Mouse (Mus musculus) limb, embryonic 15.5 days (tissue): Measurements from ENCODE around the gene Ift122. TPM values are rescaled to one million over a fixed set of nuclear protein-coding genes. Genes with fewer than 3 reads are reported as not detected.
A peak's percentile ranks its signal among the peaks of the same experiment; 100 is the strongest.

ENCODE experiments used
- ATAC-seq: fragments of 200-750 bp; cut with Nextera tagmentation; 2 replicates; pipeline ENCODE4 v1.8.0; 2017; ENCODE audit warnings: low read depth, moderate TSS enrichment; ENCODE audit not compliant: insufficient number of reproducible peaks, low FRiP score, low TSS enrichment
- H3K27ac ChIP-seq: fragments of 300-500 bp; sonication (generic); 2 replicates; pipeline ENCODE4 v1.5.1; 2015; ENCODE audit warnings: moderate library complexity, mild to moderate bottlenecking, inconsistent platforms
- H3K27me3 ChIP-seq: fragments of 300-500 bp; sonication (generic); 2 replicates; pipeline ENCODE4 v1.6.1; 2015; ENCODE audit warnings: inconsistent platforms
- H3K36me3 ChIP-seq: fragments of 300-500 bp; sonication (generic); 2 replicates; pipeline ENCODE4 v1.6.1; 2015; ENCODE audit warnings: inconsistent platforms
- H3K4me1 ChIP-seq: fragments of 300-500 bp; sonication (generic); 2 replicates; pipeline ENCODE4 v1.6.1; 2015; ENCODE audit warnings: inconsistent platforms
- H3K4me2 ChIP-seq: fragments of 300-500 bp; sonication (generic); 2 replicates; pipeline ENCODE4 v1.6.1; 2015; ENCODE audit warnings: mild to moderate bottlenecking, inconsistent platforms
- H3K4me3 ChIP-seq: fragments of 300-500 bp; sonication (generic); 2 replicates; pipeline ENCODE4 v1.5.1; 2015; ENCODE audit warnings: mild to moderate bottlenecking, inconsistent platforms
- H3K9ac ChIP-seq: fragments of 300-500 bp; sonication (generic); 2 replicates; pipeline ENCODE4 v1.6.1; 2015; ENCODE audit warnings: inconsistent platforms
- H3K9me3 ChIP-seq: fragments of 300-500 bp; sonication (generic); 2 replicates; pipeline ENCODE4 v1.6.1; 2016; ENCODE audit warnings: inconsistent platforms
- WGBS: fragments of 180-500 bp; shearing (Covaris S2); methylation state at CpG from one replicate; pipeline ENCODE4 v1.1.7; 2015; 5-methylcytosine and 5-hydroxymethylcytosine counted together
- polyA plus RNA-seq: library from polyadenylated mRNA; unstranded; fragments of >200 nt; fragmentation: Nextera tagmentation; extraction: Ambion mirVana; gene quantifications from 2 replicates; pipeline ENCODE4 v1.2.1, GENCODE M21; 2015

The Ift122 gene
- polyA plus RNA-seq, 1 experiment from 2014 or later, result 19.6 TPM

GRCm38 (mm10) chr6:115956418-115956921 is 103.2 kb downstream of the Ift122 start:
- Histone ChIP-seq H3K4me2 (no peak overlapping the region), H3K9ac (no peak overlapping the region)
- WGBS, result 74% methylated on average over 13 of the region's 13 CpGs

DNA sequence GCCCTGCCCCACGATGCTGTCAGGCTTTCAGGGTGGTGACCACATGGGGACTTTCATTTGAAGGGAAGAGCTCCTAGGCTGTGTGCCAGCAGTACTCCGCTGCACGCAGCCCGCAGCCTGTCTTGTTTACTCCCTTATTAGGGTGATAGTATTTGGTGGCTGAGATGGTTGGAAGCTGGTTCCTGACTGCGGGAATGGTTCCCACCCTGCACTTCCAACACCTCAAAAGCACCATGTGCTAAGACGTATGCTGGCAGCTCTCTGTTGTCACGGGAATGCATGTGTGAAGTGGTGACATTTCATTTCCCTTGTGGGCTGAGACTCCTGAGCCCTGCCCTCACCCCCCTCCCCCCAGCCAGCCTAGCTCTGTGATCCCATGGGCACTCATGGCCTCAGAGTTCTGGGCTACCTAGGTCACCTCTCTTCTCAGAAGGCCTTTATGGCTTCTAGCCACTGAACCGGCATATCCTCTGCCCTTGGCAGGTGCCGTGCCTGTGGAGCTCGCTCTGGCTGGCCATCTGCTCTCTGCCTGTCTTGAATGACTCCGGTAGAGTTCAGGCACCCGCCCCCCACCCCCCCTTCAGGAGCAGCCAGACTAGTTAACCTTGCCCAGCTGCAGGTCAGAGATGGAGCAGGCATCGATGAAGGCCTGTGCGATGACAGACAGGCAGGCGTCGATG is 103.8 kb downstream of the Ift122 start:
- no peak overlapping the region for H3K4me3 ChIP-seq
- peaks cover 63% of the 10 kb centered on the region for H3K4me1 ChIP-seq
- no peak for ATAC-seq
- peak overlapping the region; percentile 59 for H3K27ac ChIP-seq
- no peaks in the 10 kb centered on the region for H3K27me3 ChIP-seq
- whole genome bisulfite sequencing, result 27% methylated on average over 15 of the region's 16 CpGs
- H3K36me3 ChIP-seq, result no peaks in the 10 kb centered on the region
- no peaks in the 10 kb centered on the region for H3K9me3 ChIP-seq
- H3K9ac ChIP-seq, result no peak overlapping the region
- no peak overlapping the region for H3K4me2 ChIP-seq

More at GRCm38 (mm10) chr6:115956418-115956921, 103.2 kb downstream of the Ift122 start:
- H3K4me1 ChIP-seq, result peaks cover 62% of the 10 kb centered on the region
- H3K9me3 ChIP-seq, result no peaks in the 10 kb centered on the region
- H3K36me3 ChIP-seq, result no peaks in the 10 kb centered on the region
- H3K27me3 ChIP-seq, result no peaks in the 10 kb centered on the region
- H3K27ac ChIP-seq, result 0 out of 2 replicates have a peak overlapping the region, but pooled peaks have one; percentile 59
- no peak for ATAC-seq
- no peak overlapping the region for H3K4me3 ChIP-seq

- 0 out of 2 replicates have a peak, but pooled peaks cover 4% of the 10 kb centered on the region for H3K36me3 ChIP-seq
- ATAC-seq, result no peak
- no peaks in the 10 kb centered on the region for H3K9me3 ChIP-seq
- 29% methylated on average over 6 of the region's 6 CpGs for WGBS
- no peak overlapping the region for H3K4me2 ChIP-seq
- peaks cover 69% of the 10 kb centered on the region for H3K4me1 ChIP-seq
- no peaks in the 10 kb centered on the region for H3K27me3 ChIP-seq
- H3K27ac ChIP-seq, result peak overlapping the region; percentile 59
- peak overlapping the region; percentile 35; the same call in 1 of the 2 replicates for H3K9ac ChIP-seq
- H3K4me3 ChIP-seq, result no peak overlapping the region
These were observed 104.4 kb downstream of the Ift122 start for GRCm38 (mm10) chr6:115957681-115958080.

DNA sequence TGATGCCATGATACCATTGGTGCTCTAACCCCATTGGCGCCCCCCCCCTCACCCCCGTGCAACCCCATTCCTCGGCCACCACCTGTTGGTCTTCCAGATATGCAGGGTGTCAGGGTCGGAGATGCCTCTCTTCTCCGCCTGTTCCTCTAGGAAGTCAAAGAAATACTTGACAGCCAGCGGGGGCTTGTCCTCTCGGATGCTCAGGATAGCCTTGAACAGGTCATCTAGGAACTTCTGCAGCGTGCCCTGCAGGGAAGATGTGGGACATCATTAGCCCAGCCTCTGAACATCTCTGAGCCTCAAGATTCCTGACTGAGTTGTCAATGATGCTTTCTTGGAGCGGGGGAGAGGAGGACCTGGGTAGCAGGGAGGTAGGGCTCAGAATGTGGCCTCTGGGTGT is 105.2 kb downstream of the Ift122 start:
- peaks cover 73% of the 10 kb centered on the region for H3K4me1 ChIP-seq
- WGBS, result 90% methylated on average over 9 of the region's 9 CpGs
- no peaks in the 10 kb centered on the region for H3K27me3 ChIP-seq
- H3K9me3 ChIP-seq, result no peaks in the 10 kb centered on the region
- H3K27ac ChIP-seq, result peak overlapping the region; percentile 59
- no peak overlapping the region for H3K4me3 ChIP-seq
- H3K9ac ChIP-seq, result no peak overlapping the region
- no peak for ATAC-seq
- H3K36me3 ChIP-seq, result peaks cover 10% of the 10 kb centered on the region
- H3K4me2 ChIP-seq, result no peak overlapping the region

DNA sequence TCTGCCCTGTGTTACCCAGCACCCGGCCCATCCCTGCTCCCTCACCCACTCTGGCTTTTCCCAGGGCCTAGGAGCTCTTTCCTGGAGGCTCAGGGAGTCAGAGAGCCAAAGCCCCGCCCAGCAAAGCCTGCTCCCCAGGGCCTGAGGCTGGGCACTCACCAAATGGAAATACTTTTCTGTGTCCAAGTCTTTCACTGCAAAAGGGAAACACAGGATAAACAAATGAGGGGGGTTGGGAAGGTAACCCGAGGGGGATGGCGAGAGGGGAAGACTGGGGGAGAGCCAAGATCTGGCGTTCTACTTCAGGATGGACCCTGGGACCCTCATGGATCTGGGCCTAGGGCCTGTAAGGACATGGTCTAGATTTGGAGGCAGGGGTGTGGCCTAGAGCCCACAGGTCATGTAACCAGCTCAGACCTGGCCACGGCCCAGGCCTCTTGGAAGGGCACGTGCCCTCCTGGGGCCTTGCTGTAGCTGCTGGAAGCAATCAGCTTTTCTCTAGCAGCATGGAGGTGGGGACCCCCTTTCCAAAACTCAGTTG is 106.0 kb downstream of the Ift122 start:
- no peak for ATAC-seq
- Histone ChIP-seq H3K9me3 (no peaks in the 10 kb centered on the region), H3K4me3 (no peak overlapping the region), H3K9ac (no peak overlapping the region), H3K4me2 (no peak overlapping the region), H3K27me3 (no peaks in the 10 kb centered on the region), H3K4me1 (peaks cover 69% of the 10 kb centered on the region), H3K36me3 (peaks cover 14% of the 10 kb centered on the region), H3K27ac (peak overlapping the region; percentile 50)
- 58% methylated on average over 7 of the region's 7 CpGs for WGBS

- Histone ChIP-seq H3K9me3 (no peaks in the 10 kb centered on the region), H3K36me3 (peaks cover 14% of the 10 kb centered on the region), H3K27ac (no peak overlapping the region), H3K4me3 (no peak overlapping the region), H3K27me3 (no peaks in the 10 kb centered on the region), H3K9ac (no peak overlapping the region), H3K4me2 (no peak overlapping the region), H3K4me1 (peaks cover 58% of the 10 kb centered on the region)
- 94% methylated on average over 19 of the region's 19 CpGs for WGBS
- ATAC-seq, result no peak
These were observed 107.1 kb downstream of the Ift122 start for GRCm38 (mm10) chr6:115960322-115960721.

DNA sequence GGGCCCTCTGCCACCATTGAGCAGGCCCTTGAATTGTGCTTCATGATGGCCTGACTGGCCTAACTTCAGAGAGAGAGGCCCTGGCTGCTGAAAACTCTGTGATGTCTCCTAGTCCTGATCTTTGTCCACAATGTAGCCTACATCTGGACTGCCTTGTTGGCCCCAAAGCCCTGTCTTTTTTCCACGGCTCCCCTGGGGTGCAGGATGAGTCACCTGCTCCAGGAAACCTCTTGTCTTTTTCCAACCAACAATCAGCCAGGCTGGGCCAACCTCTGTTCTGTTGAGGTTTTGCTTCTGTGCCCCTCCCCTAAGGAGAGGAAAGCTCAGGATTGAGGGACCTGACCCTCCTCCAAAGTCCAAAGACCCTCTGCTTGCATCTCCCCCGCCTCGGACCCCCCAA is 108.5 kb downstream of the Ift122 start:
- Histone ChIP-seq H3K4me3 (no peak overlapping the region), H3K4me1 (peaks cover 49% of the 10 kb centered on the region), H3K9ac (no peak overlapping the region), H3K27ac (no peak overlapping the region), H3K36me3 (peaks cover 24% of the 10 kb centered on the region), H3K9me3 (no peaks in the 10 kb centered on the region), H3K27me3 (no peaks in the 10 kb centered on the region), H3K4me2 (no peak overlapping the region)
- ATAC-seq, result no peak
- 89% methylated on average over 3 of the region's 3 CpGs for WGBS

DNA sequence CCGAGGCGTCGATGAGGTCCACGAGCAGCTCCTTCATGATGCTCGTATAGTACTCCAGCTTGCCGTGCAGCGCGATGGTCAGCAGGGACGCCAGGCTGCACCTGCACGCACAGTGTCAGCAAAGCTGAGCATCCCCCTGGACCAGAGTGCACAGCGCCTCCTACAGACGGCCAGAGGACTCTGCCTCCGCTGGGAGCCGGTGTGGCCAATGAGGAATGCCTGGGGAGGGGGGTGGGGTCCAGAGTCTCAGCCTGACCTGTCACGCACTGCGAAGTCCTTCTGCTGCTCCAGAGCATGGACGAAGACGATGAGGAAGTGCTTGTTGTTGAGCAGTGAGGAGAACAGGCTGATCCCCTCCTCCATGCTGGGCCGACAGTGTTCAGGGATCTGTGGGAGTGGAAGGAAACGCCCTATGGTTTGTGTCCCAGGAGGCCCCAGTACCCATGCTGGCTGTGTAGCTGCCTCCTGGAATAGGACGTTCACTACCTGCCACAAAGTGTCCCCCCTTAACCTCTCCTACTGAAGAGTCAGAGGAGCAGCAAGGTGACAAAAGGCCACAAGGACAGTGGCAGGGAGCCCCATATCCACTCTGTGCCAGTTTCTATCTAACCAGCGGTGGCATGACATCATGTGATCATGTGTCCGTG is 109.3 kb downstream of the Ift122 start:
- ATAC-seq, result no peak
- WGBS, result 45% methylated on average over 23 of the region's 23 CpGs
- Histone ChIP-seq H3K9ac (peak overlapping the region; percentile 4; the same call in 1 of the 2 replicates), H3K9me3 (no peaks in the 10 kb centered on the region), H3K4me2 (no peak overlapping the region), H3K4me1 (peaks cover 40% of the 10 kb centered on the region), H3K4me3 (no peak overlapping the region), H3K27ac (no peak overlapping the region), H3K27me3 (no peaks in the 10 kb centered on the region), H3K36me3 (peaks cover 29% of the 10 kb centered on the region)

DNA sequence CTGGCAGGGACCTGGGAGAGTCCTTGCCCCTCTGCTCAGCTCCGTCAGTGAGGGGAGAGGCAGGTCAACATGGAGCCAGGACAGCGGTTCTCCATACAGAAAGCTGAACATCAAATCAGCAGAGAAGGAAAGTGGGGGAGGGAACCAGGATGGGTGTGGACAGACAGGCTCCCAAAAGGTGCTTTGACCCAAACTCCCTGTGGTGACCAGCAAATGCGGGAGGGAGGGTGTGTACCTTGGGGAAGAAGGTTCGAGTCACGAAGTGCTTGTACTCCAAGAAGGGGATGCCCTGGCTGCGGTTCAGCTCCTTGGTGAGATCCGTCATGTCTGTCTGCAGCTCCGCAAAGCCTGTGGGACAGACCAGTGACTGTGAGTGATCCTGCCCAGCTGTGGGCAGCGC is 110.4 kb downstream of the Ift122 start:
- Histone ChIP-seq H3K4me3 (no peak overlapping the region), H3K9me3 (no peaks in the 10 kb centered on the region), H3K4me2 (no peak overlapping the region), H3K27me3 (no peaks in the 10 kb centered on the region), H3K27ac (no peak overlapping the region), H3K4me1 (peaks cover 36% of the 10 kb centered on the region), H3K9ac (no peak overlapping the region), H3K36me3 (peaks cover 29% of the 10 kb centered on the region)
- no peak for ATAC-seq
- WGBS, result 79% methylated on average over 9 of the region's 9 CpGs

DNA sequence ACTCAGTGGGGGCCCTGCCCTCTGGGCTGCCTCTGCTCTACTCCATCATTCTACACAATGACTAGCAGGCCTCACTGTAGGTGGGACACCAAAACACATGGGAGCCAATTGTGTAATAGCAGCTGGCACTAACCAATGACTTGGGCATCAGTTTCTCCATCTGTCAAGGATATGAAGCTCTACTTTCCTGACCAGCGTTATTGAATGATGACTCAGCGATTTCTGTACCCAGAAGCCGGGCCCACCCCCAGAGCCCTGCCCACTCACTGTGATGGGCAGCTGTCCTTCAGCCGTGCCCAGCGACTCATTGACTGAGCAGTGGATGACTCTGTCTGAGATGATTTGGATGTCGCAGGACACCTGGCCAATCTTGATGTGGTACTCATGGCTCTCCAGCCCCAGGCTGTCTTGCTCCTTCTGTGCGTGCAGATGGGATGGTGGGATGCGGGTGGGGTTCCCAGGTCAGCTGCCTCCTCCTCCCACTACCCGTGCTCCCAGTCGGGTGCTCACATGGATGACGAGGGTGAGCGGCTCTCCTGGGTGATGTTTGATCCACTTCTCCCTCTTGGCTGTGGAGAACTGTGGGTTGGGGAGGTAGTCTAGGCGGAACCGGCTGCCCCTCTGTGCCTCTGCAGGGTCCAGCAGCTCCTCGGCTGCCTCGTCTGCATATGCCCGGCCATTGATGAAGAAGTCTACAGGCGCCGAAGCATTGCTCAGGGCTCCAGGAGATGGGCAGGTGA is 113.1 kb downstream of the Ift122 start:
- Histone ChIP-seq H3K4me3 (no peak overlapping the region), H3K4me1 (peaks cover 32% of the 10 kb centered on the region), H3K27me3 (no peaks in the 10 kb centered on the region), H3K9ac (no peak overlapping the region), H3K36me3 (peaks cover 29% of the 10 kb centered on the region), H3K27ac (no peak overlapping the region), H3K9me3 (no peaks in the 10 kb centered on the region), H3K4me2 (no peak overlapping the region)
- no peak for ATAC-seq
- WGBS, result 92% methylated on average over 19 of the region's 19 CpGs

- Histone ChIP-seq H3K9me3 (no peaks in the 10 kb centered on the region), H3K4me2 (no peak overlapping the region), H3K27ac (no peak overlapping the region), H3K4me1 (peaks cover 38% of the 10 kb centered on the region), H3K4me3 (no peak overlapping the region), H3K36me3 (peaks cover 28% of the 10 kb centered on the region), H3K9ac (no peak overlapping the region), H3K27me3 (no peaks in the 10 kb centered on the region)
- no peak for ATAC-seq
- WGBS, result 92% methylated on average over 15 of the region's 15 CpGs
These were observed 114.1 kb downstream of the Ift122 start for GRCm38 (mm10) chr6:115967291-115967880.
